Mouse (Mus musculus) embryonic fibroblast, embryonic 13.5 days (primary cell): ENCODE data around the gene Cd207. TPM values are rescaled to one million over a fixed set of nuclear protein-coding genes. Genes with fewer than 3 reads are reported as not detected.
"Not testable (repeated sequence)": the region's sequence is repeated elsewhere in the genome, so short reads cannot be mapped to it uniquely, and the experiment has no call there.

Experiments
- H3K27ac ChIP-seq: 2 replicates; pipeline ENCODE4 v1.5.1; 2012; ENCODE audit warnings: low read length, control low read depth, inconsistent platforms; ENCODE audit not compliant: insufficient read depth
- H3K4me1 ChIP-seq: 2 replicates; pipeline ENCODE4 v1.6.1; 2011; ENCODE audit warnings: low read length; ENCODE audit not compliant: control insufficient read depth, insufficient read depth
- H3K4me3 ChIP-seq: 2 replicates; pipeline ENCODE4 v1.5.1; 2011; ENCODE audit warnings: mild to moderate bottlenecking, control low read depth, low read length; ENCODE audit not compliant: insufficient read depth
- CTCF ChIP-seq: IDR thresholded peaks from 2 replicates; pipeline ENCODE4 v1.5.1; 2011; ENCODE audit warnings: mild to moderate bottlenecking, control low read depth, low read length, moderate library complexity, borderline replicate concordance; ENCODE audit not compliant: insufficient read depth
- POLR2A ChIP-seq: IDR thresholded peaks from 2 replicates; pipeline ENCODE4 v1.6.1; 2011; ENCODE audit warnings: low read depth, mild to moderate bottlenecking, control low read depth, low read length, moderate library complexity
- polyA plus RNA-seq: library from polyadenylated mRNA; stranded (reverse); fragments of >200 nt; gene quantifications from 2 replicates; pipeline ENCODE4 v1.2.4, GENCODE M21; 2011; ENCODE audit warnings: low read depth; ENCODE audit not compliant: missing spikeins, insufficient read length

Cd207 gene
- polyA plus RNA-seq, 1 experiment = not detected

DNA sequence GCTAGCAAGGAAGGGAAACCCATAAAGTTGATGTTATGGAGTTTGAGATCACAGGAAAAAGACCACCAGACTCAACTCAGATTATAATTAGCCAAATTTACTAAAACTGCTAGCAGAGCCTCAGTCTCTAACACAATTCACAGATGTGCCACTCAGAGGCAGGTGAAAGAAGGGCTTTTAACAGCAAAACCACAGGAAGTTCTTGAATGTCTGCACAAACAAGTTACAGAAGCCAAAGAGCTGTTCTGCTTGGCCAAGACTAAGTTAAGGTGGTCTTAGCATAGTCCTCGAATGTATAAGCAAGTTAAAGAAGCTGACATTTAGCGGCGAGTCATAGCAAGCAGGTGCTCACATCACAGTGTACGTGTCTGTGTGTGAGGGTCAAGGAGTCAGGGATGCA is 16.8 kb downstream of the Cd207 start:
- Histone ChIP-seq H3K4me3 (no peak overlapping the region), H3K4me1 (no peaks in the 10 kb centered on the region), H3K27ac (no peak overlapping the region)
- TF ChIP-seq POLR2A = no peak
- TF ChIP-seq CTCF = no peak

- no peaks in the 10 kb centered on the region for H3K4me1 ChIP-seq
- H3K27ac ChIP-seq = no peak within 1 kb of the TSS
- TF ChIP-seq POLR2A (no peak), CTCF (no peak)
- H3K4me3 ChIP-seq = no peak within 1 kb of the TSS
Observed at GRCm38 (mm10) chr6:83656087-83656486, 21.6 kb downstream of the Cd207 start, which contains the start of gene Clec4f. Gene Clec4f, minus strand, starts transcription at chr6:83656187.

DNA sequence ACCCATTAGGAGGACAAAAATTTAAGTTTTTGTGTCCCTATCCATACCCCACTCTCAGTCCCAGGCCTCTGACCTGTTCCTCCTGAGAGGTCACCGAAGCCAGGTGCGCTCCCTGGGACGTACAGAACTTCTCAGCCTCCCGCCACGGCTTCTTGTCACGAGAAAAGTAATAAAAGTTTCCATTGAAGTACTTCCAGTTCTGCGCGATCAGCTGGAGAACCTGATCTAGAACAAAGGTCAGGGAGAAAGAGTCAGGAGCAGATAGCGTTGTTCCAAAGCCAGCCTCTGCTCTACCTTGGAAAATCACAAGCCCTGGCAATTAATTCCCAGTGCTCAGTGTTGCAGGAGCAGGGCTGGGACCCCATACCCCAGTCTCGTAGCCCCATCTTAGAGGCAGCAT is 30.9 kb downstream of the Cd207 start:
- TF ChIP-seq POLR2A = no peak
- TF ChIP-seq CTCF = no peak
- Histone ChIP-seq H3K27ac (no peak overlapping the region), H3K4me3 (no peak overlapping the region), H3K4me1 (no peaks in the 10 kb centered on the region)

DNA sequence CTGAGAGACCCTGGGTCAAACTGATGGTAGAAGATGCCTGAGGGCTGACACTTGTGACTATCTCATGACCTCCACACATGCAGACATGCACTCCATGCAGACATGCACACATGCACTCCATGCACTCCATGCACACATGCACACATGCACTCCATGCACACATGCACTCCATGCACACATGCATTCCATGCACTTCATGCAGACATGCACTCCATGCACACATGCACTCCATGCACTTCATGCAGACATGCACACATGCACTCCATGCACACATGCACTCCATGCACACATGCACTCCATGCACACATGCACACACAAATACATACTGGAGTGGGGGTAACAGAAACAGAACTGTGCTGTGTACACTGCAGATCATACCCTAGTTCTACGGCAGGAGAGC is 42.3 kb downstream of the Cd207 start:
- Histone ChIP-seq H3K27ac (no peak overlapping the region), H3K4me3 (no peak overlapping the region), H3K4me1 (no peaks in the 10 kb centered on the region; the same call in 1 of the 2 replicates)
- TF ChIP-seq CTCF (no peak), POLR2A (no peak)

- not testable (repeated sequence) for H3K4me1 ChIP-seq, H3K4me3 ChIP-seq
Observed at GRCm38 (mm10) chr6:83634631-83635030, 43.0 kb downstream of the Cd207 start.

GRCm38 (mm10) chr6:83634106-83634505 is 43.6 kb downstream of the Cd207 start:
- H3K4me1 ChIP-seq, H3K4me3 ChIP-seq, H3K27ac ChIP-seq: not testable (repeated sequence)

More at GRCm38 (mm10) chr6:83634631-83635030, 43.0 kb downstream of the Cd207 start:
- not testable (repeated sequence) for H3K27ac ChIP-seq

GRCm38 (mm10) chr6:83631815-83632214 is 45.8 kb downstream of the Cd207 start:
- TF ChIP-seq POLR2A (no peak), CTCF (no peak)

DNA sequence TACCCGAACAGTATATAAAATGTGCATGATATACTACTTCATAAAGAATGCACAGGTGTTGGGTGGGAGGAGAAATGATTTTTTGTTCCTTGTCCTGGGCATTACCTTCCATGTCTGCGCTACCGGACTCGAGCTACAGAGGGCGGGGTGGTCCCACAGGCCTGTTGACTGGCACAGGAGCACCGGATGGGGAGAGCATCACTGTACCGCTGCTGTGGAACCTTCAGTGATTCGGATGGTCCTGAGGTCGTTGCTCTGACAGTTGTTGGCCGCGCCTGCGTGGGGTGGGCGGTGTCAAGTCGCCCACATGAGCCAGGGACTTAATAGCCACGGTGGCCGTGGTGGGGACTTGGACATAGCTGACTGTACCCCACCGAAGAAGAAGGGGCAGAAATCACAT is 50.9 kb downstream of the Cd207 start:
- TF ChIP-seq CTCF = no peak
- no peak for TF ChIP-seq POLR2A
- Histone ChIP-seq H3K27ac (no peak overlapping the region), H3K4me1 (no peaks in the 10 kb centered on the region), H3K4me3 (no peak overlapping the region)

More at GRCm38 (mm10) chr6:83631815-83632214, 45.8 kb downstream of the Cd207 start:
- H3K4me3 ChIP-seq = no peak overlapping the region
- H3K27ac ChIP-seq = no peak overlapping the region
- no peaks in the 10 kb centered on the region; the same call in 1 of the 2 replicates for H3K4me1 ChIP-seq

Other genes starting within 250 kb of the Cd207 start
- 13.8 and 18.6 TPM in 2 replicates for gene Tet3, start 218.8 kb downstream of the Cd207 start, polyA plus RNA-seq
- 27.6 and 39.7 TPM in 2 replicates for gene Dguok, start 170.9 kb downstream of the Cd207 start, polyA plus RNA-seq
- 517 and 617 TPM in 2 replicates for gene Actg2, start 141.6 kb downstream of the Cd207 start, polyA plus RNA-seq
- 24.6 and 32.3 TPM in 2 replicates for gene Stambp, start 105.1 kb downstream of the Cd207 start, polyA plus RNA-seq
- gene Clec4f, start 21.7 kb downstream of the Cd207 start, polyA plus RNA-seq = not detected in 2 replicates
- gene Vax2, start 33.4 kb upstream of the Cd207 start, polyA plus RNA-seq = 0.84 and 2.0 TPM in 2 replicates
- gene Atp6v1b1, start 65.1 kb upstream of the Cd207 start, polyA plus RNA-seq = not detected in 2 replicates
- not detected in 2 replicates for gene Ankrd53, start 84.8 kb upstream of the Cd207 start, polyA plus RNA-seq
- 104 and 110 TPM in 2 replicates for gene Tex261, start 98.0 kb upstream of the Cd207 start, polyA plus RNA-seq
- gene Nagk, start 117.1 kb upstream of the Cd207 start, polyA plus RNA-seq = 61.8 and 65.6 TPM in 2 replicates
- gene Paip2b, start 153.9 kb upstream of the Cd207 start, polyA plus RNA-seq = 23.4 and 26.1 TPM in 2 replicates
- gene Zfp638, start 189.3 kb upstream of the Cd207 start, polyA plus RNA-seq = 99.5 and 124 TPM in 2 replicates